Mouse (Mus musculus) testis, adult 2 months (tissue): ENCODE measurements around the gene Kcnh6. TPM values are rescaled to one million over a fixed set of nuclear protein-coding genes. Genes with fewer than 3 reads are reported as not detected.
A peak's percentile ranks its signal among the peaks of the same experiment; 100 is the strongest.

Experiments used
- H3K27ac ChIP-seq: fragments of 200-500 bp; 2 replicates; pipeline ENCODE4 v1.5.1; 2012; ENCODE audit warnings: low read depth, low read length; ENCODE audit not compliant: control insufficient read depth, insufficient read depth
- H3K27me3 ChIP-seq: fragments of 200-500 bp; 2 replicates; pipeline ENCODE4 v1.6.1; 2012; ENCODE audit warnings: mild to moderate bottlenecking, low read length, moderate library complexity; ENCODE audit not compliant: control insufficient read depth, insufficient read depth
- H3K36me3 ChIP-seq: fragments of 200-500 bp; 2 replicates; pipeline ENCODE4 v1.6.1; 2012; ENCODE audit warnings: mild to moderate bottlenecking, low read length; ENCODE audit not compliant: control insufficient read depth, insufficient read depth
- H3K4me1 ChIP-seq: fragments of 200-500 bp; 2 replicates; pipeline ENCODE4 v1.6.1; 2012; ENCODE audit warnings: low read length; ENCODE audit not compliant: control insufficient read depth, insufficient read depth
- H3K4me3 ChIP-seq: fragments of 200-500 bp; 2 replicates; pipeline ENCODE4 v1.5.1; 2012; ENCODE audit warnings: low read depth, mild to moderate bottlenecking, low read length, moderate library complexity, mixed read lengths; ENCODE audit not compliant: control insufficient read depth
- CTCF ChIP-seq: fragments of 200-500 bp; IDR thresholded peaks from 2 replicates; pipeline ENCODE4 v1.5.1; 2012; ENCODE audit warnings: low read depth, mild to moderate bottlenecking, inconsistent platforms, low read length, moderate library complexity; ENCODE audit not compliant: control insufficient read depth, insufficient read depth, insufficient replicate concordance
- POLR2A ChIP-seq: fragments of 200-500 bp; IDR thresholded peaks from 2 replicates; pipeline ENCODE4 v1.6.1; 2012; ENCODE audit warnings: low read depth, mild to moderate bottlenecking, inconsistent platforms, low read length, moderate library complexity; ENCODE audit not compliant: control insufficient read depth
- polyA plus RNA-seq: library from polyadenylated mRNA; depleted of rRNA; stranded (reverse); fragments of >200 nt; gene quantifications from 2 replicates; pipeline ENCODE4 v1.2.3, GENCODE M21; 2012

Kcnh6 gene
- polyA plus RNA-seq, 1 experiment, result 0.46 TPM

GRCm38 (mm10) chr11:105974593-105974992, 33.3 kb upstream of the Kcnh6 start:
- Histone ChIP-seq H3K4me1 (no peaks in the 10 kb centered on the region), H3K4me3 (peak overlapping the region; percentile 86), H3K36me3 (no peaks in the 10 kb centered on the region), H3K27ac (peak overlapping the region; percentile 70), H3K27me3 (no peaks in the 10 kb centered on the region)
- TF ChIP-seq CTCF (no peak), POLR2A (no peak; the same call in 1 of the 2 replicates)

GRCm38 (mm10) chr11:105975050-105975449, 32.9 kb upstream of the Kcnh6 start:
- TF ChIP-seq POLR2A (peak; percentile 73; the same call in 1 of the 2 replicates), CTCF (no peak)
- Histone ChIP-seq H3K27ac (peak overlapping the region; percentile 71), H3K27me3 (no peaks in the 10 kb centered on the region), H3K4me1 (no peaks in the 10 kb centered on the region), H3K36me3 (no peaks in the 10 kb centered on the region), H3K4me3 (peak overlapping the region; percentile 86)

GRCm38 (mm10) chr11:105975636-105976035, 32.3 kb upstream of the Kcnh6 start:
- H3K27me3 ChIP-seq, result no peaks in the 10 kb centered on the region
- no peaks in the 10 kb centered on the region for H3K36me3 ChIP-seq
- TF ChIP-seq CTCF (no peak), POLR2A (no peak)
- H3K27ac ChIP-seq, result peak overlapping the region; percentile 71; the same call in 1 of the 2 replicates
- no peaks in the 10 kb centered on the region for H3K4me1 ChIP-seq
- peak overlapping the region; percentile 86 for H3K4me3 ChIP-seq

GRCm38 (mm10) chr11:105978232-105978631, 29.7 kb upstream of the Kcnh6 start:
- no peak overlapping the region for H3K27ac ChIP-seq
- H3K4me3 ChIP-seq, result no peak overlapping the region; the same call in 1 of the 2 replicates
- no peak for TF ChIP-seq POLR2A
- no peak for TF ChIP-seq CTCF
- H3K27me3 ChIP-seq, result no peaks in the 10 kb centered on the region
- H3K4me1 ChIP-seq, result no peaks in the 10 kb centered on the region
- no peaks in the 10 kb centered on the region for H3K36me3 ChIP-seq

GRCm38 (mm10) chr11:105978634-105979033, 29.3 kb upstream of the Kcnh6 start:
- Histone ChIP-seq H3K36me3 (no peaks in the 10 kb centered on the region), H3K27me3 (no peaks in the 10 kb centered on the region), H3K4me3 (no peak overlapping the region), H3K4me1 (no peaks in the 10 kb centered on the region), H3K27ac (no peak overlapping the region)
- no peak for TF ChIP-seq CTCF
- TF ChIP-seq POLR2A, result no peak

- Histone ChIP-seq H3K4me1 (peaks cover 10% of the 10 kb centered on the region), H3K36me3 (no peaks in the 10 kb centered on the region), H3K4me3 (peak overlapping the region; percentile 67), H3K27ac (no peak overlapping the region), H3K27me3 (no peaks in the 10 kb centered on the region)
- TF ChIP-seq POLR2A (no peak), CTCF (no peak)
Measured at GRCm38 (mm10) chr11:105984452-105984851, 23.5 kb upstream of the Kcnh6 start.

- Histone ChIP-seq H3K27me3 (no peaks in the 10 kb centered on the region), H3K4me3 (peak overlapping the region; percentile 67), H3K4me1 (peaks cover 16% of the 10 kb centered on the region), H3K36me3 (no peaks in the 10 kb centered on the region), H3K27ac (no peak overlapping the region)
- TF ChIP-seq POLR2A (no peak), CTCF (no peak)
Measured at GRCm38 (mm10) chr11:105987446-105987845, 20.5 kb upstream of the Kcnh6 start.

- no peak for TF ChIP-seq CTCF
- no peak for TF ChIP-seq POLR2A
- Histone ChIP-seq H3K4me1 (peaks cover 16% of the 10 kb centered on the region), H3K36me3 (no peaks in the 10 kb centered on the region), H3K4me3 (peak overlapping the region; percentile 2), H3K27ac (no peak overlapping the region), H3K27me3 (no peaks in the 10 kb centered on the region)
Measured at GRCm38 (mm10) chr11:105989446-105989845, 18.5 kb upstream of the Kcnh6 start.
